Mouse (Mus musculus): ENCODE measurements at regions not wholly inside any gene's neighbourhood (a gene's known extent, or its start where the extent isn't known, plus 50 kb on each side); places are given as distances from the start of the nearest gene placed in this dataset.

DNA sequence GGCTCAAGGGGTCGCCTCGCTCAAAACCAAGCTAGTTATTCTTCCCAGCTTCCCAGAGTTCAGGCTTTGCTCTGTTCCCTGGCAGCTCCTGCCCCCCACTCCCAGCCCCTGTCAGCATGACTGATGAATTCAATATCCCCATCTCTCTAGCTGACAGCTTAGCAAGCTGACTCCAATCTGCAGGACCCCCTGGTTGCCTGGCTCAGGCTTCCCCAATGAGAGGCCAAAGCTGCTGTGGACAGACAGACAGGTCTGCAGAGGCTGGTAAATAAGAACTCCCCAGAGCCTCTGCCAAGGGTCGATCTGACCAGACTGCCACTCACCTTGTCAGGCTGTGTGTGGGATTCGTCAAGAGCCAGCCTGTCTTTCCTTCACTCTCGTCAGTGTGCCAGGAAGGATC, 219.4 kb downstream of the Plpp3 start:
- TF ChIP-seq CTCF (IDR thresholded peaks at IDR 0.05; ENCODE audit: borderline replicate concordance, insufficient read depth, low read depth, low read length) (no peak), POLR2A (IDR thresholded peaks at IDR 0.05; ENCODE audit: borderline replicate concordance, insufficient read depth, low read length) (no peak)

Data from cerebellum, adult 2 months (tissue).